In genomic region chr5:75824660-75825059, GRCm38 (mm10) we compare ENCODE assay signal across 20 mouse cellular contexts.
A peak's percentile ranks its signal among the peaks of the same experiment; 100 is the strongest.
DNase-seq lines count a peak whose midpoint lies in the region; ATAC-seq lines count a peak whose summit lies in the region.
"Had no signal": no experiment of that assay in that cellular context is flagged by ENCODE, and none has a peak within 500 bp of the region (broad histone marks: within the 10 kb centered on the region; RNA-seq: fewer than 3 reads in every experiment).

No protein-coding gene starts in this region.

- H3K9me3 ChIP-seq in heart, embryonic 10.5 days: no peaks in the 10 kb centered on the region
- H3K9me3 ChIP-seq in midbrain, embryonic 11.5 days (ENCODE audit: control insufficient read depth, low read length): no peaks in the 10 kb centered on the region
- H3K9me3 ChIP-seq in midbrain, embryonic 15.5 days: no peaks in the 10 kb centered on the region
- H3K9me3 ChIP-seq: embryonic facial prominence, embryonic 10.5 days; embryonic facial prominence, embryonic 12.5 days; forebrain, embryonic 13.5 days; forebrain, embryonic 15.5 days had no signal

- no peak overlapping the region for H3K4me3 ChIP-seq in heart, embryonic 10.5 days
- no peak overlapping the region for H3K4me3 ChIP-seq in midbrain, embryonic 11.5 days (ENCODE audit: low read depth, low read length)
- H3K4me3 ChIP-seq in midbrain, embryonic 15.5 days: no peak overlapping the region
- H3K4me3 ChIP-seq: embryonic facial prominence, embryonic 10.5 days; embryonic facial prominence, embryonic 12.5 days; forebrain, embryonic 13.5 days; forebrain, embryonic 15.5 days had no signal

- ATAC-seq in midbrain, embryonic 11.5 days (ENCODE audit: low FRiP score): no peak
- ATAC-seq in midbrain, embryonic 15.5 days (replicated peaks): no peak
- ATAC-seq in granulocyte monocyte progenitor cell, adult 5-6 weeks (replicated peaks; ENCODE audit: poor library complexity, severe bottlenecking): 0 out of 2 replicates have a peak, but pooled peaks have one; percentile 20
- ATAC-seq: activated CD4-positive, CD25-positive, alpha-beta regulatory T cell, adult 4 months; forebrain, embryonic 13.5 days; forebrain, embryonic 15.5 days; Patski had no signal

- peaks cover 17% of the 10 kb centered on the region for H3K4me1 ChIP-seq in heart, embryonic 10.5 days
- no peaks in the 10 kb centered on the region for H3K4me1 ChIP-seq in midbrain, embryonic 11.5 days (ENCODE audit: control insufficient read depth, insufficient read depth, low read length)
- no peaks in the 10 kb centered on the region for H3K4me1 ChIP-seq in midbrain, embryonic 15.5 days
- H3K4me1 ChIP-seq: forebrain, embryonic 13.5 days; forebrain, embryonic 15.5 days had no signal

- 79% methylated on average over 4 of the region's 4 CpGs for WGBS in heart, embryonic 10.5 days
- 86% methylated on average over 4 of the region's 4 CpGs for WGBS in midbrain, embryonic 11.5 days
- 90% methylated on average over 4 of the region's 4 CpGs for WGBS in midbrain, embryonic 15.5 days

- peak; percentile 64 for DNase-seq in heart, embryonic 10.5 days (ENCODE audit: low spot score)
- DNase-seq in heart, postnatal 14 days: no peak
- peak; percentile 17 for DNase-seq in midbrain, embryonic 11.5 days (ENCODE audit: low spot score, missing footprints)
- no peak for DNase-seq in ovary, postnatal 10 days (ENCODE audit: low spot score)
- DNase-seq: adrenal gland, adult 8-10 months; adrenal gland, postnatal 14 days; adrenal gland, postnatal 36 days; cerebellum, adult 11-12 months; cerebellum, adult 2 months; cerebellum, adult 9-10 months; cerebellum, postnatal 10 days; cerebellum, postnatal 25 days had no signal

- intact Hi-C loops in heart, postnatal 14 days (cut with DNase I): no loop called here

- H3K27me3 ChIP-seq in heart, embryonic 10.5 days (ENCODE audit: insufficient read depth, poor library complexity, severe bottlenecking): no peaks in the 10 kb centered on the region
- H3K27me3 ChIP-seq in midbrain, embryonic 11.5 days (ENCODE audit: control insufficient read depth, insufficient read depth, low read length): no peaks in the 10 kb centered on the region
- H3K27me3 ChIP-seq in midbrain, embryonic 15.5 days (replicated peaks): no peaks in the 10 kb centered on the region
- H3K27me3 ChIP-seq: embryonic facial prominence, embryonic 12.5 days; forebrain, embryonic 13.5 days; forebrain, embryonic 15.5 days had no signal

- H3K9ac ChIP-seq in midbrain, embryonic 11.5 days (ENCODE audit: low read length): no peak overlapping the region
- no peak overlapping the region for H3K9ac ChIP-seq in midbrain, embryonic 15.5 days
- H3K9ac ChIP-seq: embryonic facial prominence, embryonic 12.5 days; forebrain, embryonic 13.5 days; forebrain, embryonic 15.5 days had no signal

- no peaks in the 10 kb centered on the region for H3K36me3 ChIP-seq in heart, embryonic 10.5 days
- H3K36me3 ChIP-seq in midbrain, embryonic 11.5 days (ENCODE audit: control insufficient read depth, insufficient read depth, low read length): no peaks in the 10 kb centered on the region
- no peaks in the 10 kb centered on the region for H3K36me3 ChIP-seq in midbrain, embryonic 15.5 days (replicated peaks)
- H3K36me3 ChIP-seq: embryonic facial prominence, embryonic 10.5 days; embryonic facial prominence, embryonic 12.5 days; forebrain, embryonic 15.5 days had no signal

- H3K4me2 ChIP-seq in midbrain, embryonic 11.5 days: no peak overlapping the region
- H3K4me2 ChIP-seq in midbrain, embryonic 15.5 days: no peak overlapping the region
- H3K4me2 ChIP-seq: embryonic facial prominence, embryonic 12.5 days; forebrain, embryonic 13.5 days; forebrain, embryonic 15.5 days had no signal

- H3K27ac ChIP-seq in heart, embryonic 10.5 days: no peak overlapping the region
- no peak overlapping the region for H3K27ac ChIP-seq in midbrain, embryonic 11.5 days (ENCODE audit: low read depth, low read length)
- H3K27ac ChIP-seq in midbrain, embryonic 15.5 days: no peak overlapping the region
- H3K27ac ChIP-seq: embryonic facial prominence, embryonic 10.5 days; embryonic facial prominence, embryonic 12.5 days; forebrain, embryonic 13.5 days; forebrain, embryonic 15.5 days had no signal

Comparison
In these comparisons a context has a peak if more than half of its experiments do, and no peak if none do; other contexts are left out.
1. DNase-seq: peak in heart, embryonic 10.5 days (single experiment) and midbrain, embryonic 11.5 days (single experiment); none in heart, postnatal 14 days (0 of 2) and ovary, postnatal 10 days (single experiment).